Mouse (Mus musculus) adipose tissue, adult 10 weeks (tissue): Measurements from ENCODE around the gene Olfr1185-ps1. TPM values are rescaled to one million over a fixed set of nuclear protein-coding genes. Genes with fewer than 3 reads are reported as not detected.

Experiments used
- polyA plus RNA-seq: library from polyadenylated mRNA; stranded (reverse); fragments of 350-450 nt; fragmentation: Illumina TruSeq; extraction: RNeasy Lipid Tissue Mini Kit (QIAGEN cat#74804); gene quantifications from one replicate; pipeline ENCODE4 v1.2.3, GENCODE M21; 2014; ENCODE audit warnings: low read depth, low replicate concordance

The Olfr1185-ps1 gene
- polyA plus RNA-seq, result not detected

GRCm38 (mm10) chr2:88493020-88493419 is at the start of gene Olfr1185-ps1:
Olfr1185-ps1 (plus strand) TSS chr2:88493320.

DNA sequence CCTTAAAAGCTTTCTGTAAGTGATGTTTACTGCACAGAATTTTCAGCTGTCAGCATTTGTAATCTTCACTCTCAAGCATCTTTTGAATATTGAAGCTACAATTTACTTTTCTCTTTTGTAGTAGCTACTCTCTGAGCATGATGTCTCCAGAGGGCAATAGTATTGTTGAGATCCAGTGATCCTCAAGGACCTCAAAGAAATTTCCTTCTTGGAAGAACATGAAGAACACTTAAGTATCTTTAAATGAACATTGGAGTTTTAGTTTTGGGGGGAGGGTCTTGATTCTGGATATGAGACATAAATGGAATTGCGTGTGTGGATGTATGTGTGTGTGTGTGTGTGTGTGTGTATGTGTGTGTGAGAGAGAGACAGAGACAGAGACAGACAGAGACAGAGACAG is 44.1 kb upstream of the Olfr1185-ps1 start, which contains the start of gene Gm13757:
TSS of gene Gm13757 (minus strand) at position 101 of the 400 bp plus-strand sequence.

GRCm38 (mm10) chr2:88454567-88454966 is 38.6 kb upstream of the Olfr1185-ps1 start, which contains the start of gene Olfr1183:
Olfr1183 (plus strand) TSS chr2:88454867.

GRCm38 (mm10) chr2:88483298-88483697 is 9.8 kb upstream of the Olfr1185-ps1 start, which contains the start of gene Olfr1184:
Olfr1184 (plus strand) TSS chr2:88483598.

DNA sequence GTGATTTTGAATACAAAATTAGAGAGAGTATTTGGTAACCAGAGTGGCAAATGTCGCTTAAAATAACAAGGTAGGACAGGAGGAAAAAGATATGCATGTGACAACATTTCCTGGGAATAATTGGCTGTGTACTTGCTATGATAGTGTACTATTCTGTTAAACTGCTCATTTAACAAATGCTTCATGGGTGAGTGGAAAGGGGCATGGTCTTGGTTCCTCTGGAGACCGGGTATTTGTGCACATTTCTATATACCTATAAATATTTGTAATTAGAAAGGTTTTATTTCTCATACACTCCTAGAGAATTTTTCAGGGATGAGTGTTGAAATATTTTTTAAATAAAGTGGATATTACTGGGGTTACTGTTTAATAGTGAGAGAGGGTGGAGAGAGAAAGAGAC is 25.1 kb downstream of the Olfr1185-ps1 start, which contains the start of gene Olfr1186:
TSS of gene Olfr1186 (plus strand) at position 301 of the 400 bp plus-strand sequence.

Other genes starting within 250 kb of the Olfr1185-ps1 start
- not detected for gene Olfr1173, start 213.4 kb upstream of the Olfr1185-ps1 start, polyA plus RNA-seq
- not detected for gene Olfr1174-ps, start 178.2 kb upstream of the Olfr1185-ps1 start, polyA plus RNA-seq
- gene Olfr1175-ps, start 166.1 kb upstream of the Olfr1185-ps1 start, polyA plus RNA-seq, result not detected
- not detected for gene Olfr1176, start 156.6 kb upstream of the Olfr1185-ps1 start, polyA plus RNA-seq
- gene Olfr1177-ps, start 146.8 kb upstream of the Olfr1185-ps1 start, polyA plus RNA-seq, result not detected
- gene Olfr1178, start 106.3 kb upstream of the Olfr1185-ps1 start, polyA plus RNA-seq, result not detected
- not detected for gene Olfr1179, start 86.9 kb upstream of the Olfr1185-ps1 start, polyA plus RNA-seq
- not detected for gene Olfr1180, start 74.2 kb upstream of the Olfr1185-ps1 start, polyA plus RNA-seq
- not detected for gene Olfr1181, start 67.1 kb upstream of the Olfr1185-ps1 start, polyA plus RNA-seq
- not detected for gene Gm13757, start 44.2 kb upstream of the Olfr1185-ps1 start, polyA plus RNA-seq
- not detected for gene Olfr1183, start 38.5 kb upstream of the Olfr1185-ps1 start, polyA plus RNA-seq
- gene Olfr1184, start 9.7 kb upstream of the Olfr1185-ps1 start, polyA plus RNA-seq, result not detected
- not detected for gene Olfr1186, start 25.2 kb downstream of the Olfr1185-ps1 start, polyA plus RNA-seq
- gene Olfr1188, start 63.6 kb downstream of the Olfr1185-ps1 start, polyA plus RNA-seq, result not detected
- gene Olfr1189, start 93.1 kb downstream of the Olfr1185-ps1 start, polyA plus RNA-seq, result not detected
- not detected for gene Olfr1191-ps1, start 147.2 kb downstream of the Olfr1185-ps1 start, polyA plus RNA-seq
- gene Olfr1192-ps1, start 155.2 kb downstream of the Olfr1185-ps1 start, polyA plus RNA-seq, result not detected
- not detected for gene Olfr1193, start 182.3 kb downstream of the Olfr1185-ps1 start, polyA plus RNA-seq
- not detected for gene Olfr1195, start 195.9 kb downstream of the Olfr1185-ps1 start, polyA plus RNA-seq
- gene Olfr1196, start 211.3 kb downstream of the Olfr1185-ps1 start, polyA plus RNA-seq, result not detected
- gene Olfr1197, start 239.0 kb downstream of the Olfr1185-ps1 start, polyA plus RNA-seq, result not detected